Mouse (Mus musculus) erythroid progenitor cell, adult 5-6 weeks (primary cell): Measurements from ENCODE around the gene Gng7. TPM values are rescaled to one million over a fixed set of nuclear protein-coding genes. Genes with fewer than 3 reads are reported as not detected.

Experiments used
- ATAC-seq: replicated peaks from 2 replicates; pipeline ENCODE4 v1.8.0; 2016; ENCODE audit warnings: moderate number of reproducible peaks, mild to moderate bottlenecking, moderate TSS enrichment, inconsistent platforms; ENCODE audit not compliant: poor library complexity, low FRiP score, severe bottlenecking
- total RNA-seq, 2 experiments: library from RNA; stranded (forward) in 1 of 2; stranded (reverse) in 1 of 2; fragments of 150-400 nt in 1 of 2; fragments of 186-747, 209-891 nt in 1 of 2; gene quantifications; 2 replicates each; pipeline versions ENCODE4 v1.2.3 to v1.2.4; 2015 to 2017; ENCODE audit warnings: low replicate concordance in 2 of 2

Gng7 gene
- total RNA-seq, 2 experiments from 2014 or later = 0.38 TPM; not detected in 1

GRCm38 (mm10) chr10:80951761-80952390 lies 62.9 kb downstream of the Gng7 start:
- ATAC-seq = no peak

GRCm38 (mm10) chr10:80950314-80950713 lies 64.4 kb downstream of the Gng7 start:
- no peak for ATAC-seq

GRCm38 (mm10) chr10:80949081-80949480 lies 65.7 kb downstream of the Gng7 start:
- no peak for ATAC-seq

- ATAC-seq = no peak
Measured at GRCm38 (mm10) chr10:80948570-80948969, 66.2 kb downstream of the Gng7 start.

- ATAC-seq = no peak
Measured at GRCm38 (mm10) chr10:80947802-80948201, 66.9 kb downstream of the Gng7 start.

GRCm38 (mm10) chr10:80946684-80947437 lies 67.9 kb downstream of the Gng7 start:
- ATAC-seq = no peak

GRCm38 (mm10) chr10:80944231-80944630 lies 70.5 kb downstream of the Gng7 start:
- no peak for ATAC-seq

- no peak for ATAC-seq
Measured at GRCm38 (mm10) chr10:80943701-80944100, 71.0 kb downstream of the Gng7 start.

- ATAC-seq = no peak
Measured at GRCm38 (mm10) chr10:80942919-80943318, 71.8 kb downstream of the Gng7 start.

GRCm38 (mm10) chr10:80940988-80941347 lies 73.8 kb downstream of the Gng7 start:
- no peak for ATAC-seq

GRCm38 (mm10) chr10:80940320-80940987 lies 74.3 kb downstream of the Gng7 start:
- no peak for ATAC-seq

GRCm38 (mm10) chr10:80939671-80940070 lies 75.1 kb downstream of the Gng7 start:
- ATAC-seq = peak; percentile 68

- ATAC-seq = no peak
Measured at GRCm38 (mm10) chr10:80938831-80939550, 75.8 kb downstream of the Gng7 start.

GRCm38 (mm10) chr10:80937646-80938045 lies 77.1 kb downstream of the Gng7 start:
- ATAC-seq = no peak

- ATAC-seq = no peak
Measured at GRCm38 (mm10) chr10:80936810-80937164, 78.0 kb downstream of the Gng7 start.

- no peak for ATAC-seq
Measured at GRCm38 (mm10) chr10:80936135-80936809, 78.5 kb downstream of the Gng7 start.

GRCm38 (mm10) chr10:80935698-80936097 lies 79.0 kb downstream of the Gng7 start:
- ATAC-seq = no peak

GRCm38 (mm10) chr10:80935241-80935640 lies 79.5 kb downstream of the Gng7 start:
- ATAC-seq = no peak

- ATAC-seq = no peak
Measured at GRCm38 (mm10) chr10:80934136-80934985, 80.4 kb downstream of the Gng7 start.
